Mouse (Mus musculus): ENCODE data around the gene Dync2li1. TPM values are rescaled to one million over a fixed set of nuclear protein-coding genes. Genes with fewer than 3 reads are reported as not detected.
A peak's percentile ranks its signal among the peaks of the same experiment; 100 is the strongest.

Dync2li1 gene
- polyA plus RNA-seq, 1 experiment from 2014 or later, result 34.2 TPM

DNA sequence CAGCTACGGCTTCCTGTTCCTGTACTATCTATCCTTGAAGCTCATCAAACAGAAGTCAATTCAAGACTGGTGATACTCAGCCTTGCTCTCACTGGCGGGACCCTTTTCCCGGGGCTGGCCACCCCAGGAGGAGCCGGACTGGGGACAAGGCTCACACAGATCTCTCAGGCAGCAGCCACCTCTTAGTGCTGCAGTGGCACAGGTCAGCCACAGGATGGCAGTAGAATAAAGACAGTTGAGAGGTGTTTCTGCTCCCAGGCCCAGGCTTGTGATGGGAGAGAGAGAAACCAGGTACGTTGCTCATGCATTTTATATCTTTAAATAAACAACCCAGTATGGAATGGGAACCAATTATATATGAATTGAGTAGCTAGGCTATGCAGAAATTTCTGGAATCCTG is 72.4 kb downstream of the Dync2li1 start:
- no peak overlapping the region for H3K4me3 ChIP-seq (replicated peaks)
- no peak overlapping the region for H3K9ac ChIP-seq
- no peak overlapping the region for H3K4me2 ChIP-seq
- H3K9me3 ChIP-seq, result no peaks in the 10 kb centered on the region
- H3K4me1 ChIP-seq, result peaks cover 14% of the 10 kb centered on the region
- H3K27me3 ChIP-seq, result 0 out of 2 replicates have a peak, but pooled peaks cover 17% of the 10 kb centered on the region
- ATAC-seq (ENCODE audit: low FRiP score), result peak; percentile 70
- H3K27ac ChIP-seq, result no peak overlapping the region
- no peaks in the 10 kb centered on the region; the same call in 1 of the 2 replicates for H3K36me3 ChIP-seq (replicated peaks)
- WGBS, result 22% methylated on average over 5 of the region's 5 CpGs

Other genes with a start within 250 kb of the Dync2li1 start
- 11.3 and 11.8 TPM in 2 replicates for gene Thada, start 160.3 kb upstream of the Dync2li1 start, polyA plus RNA-seq (2016; fragmentation: Nextera tagmentation; extraction: Ambion mirVana)
- 2.1 and 2.6 TPM in 2 replicates for gene Plekhh2, start 114.6 kb upstream of the Dync2li1 start, polyA plus RNA-seq (2016; fragmentation: Nextera tagmentation; extraction: Ambion mirVana)
- gene Abcg8, start 49.8 kb downstream of the Dync2li1 start, polyA plus RNA-seq (2016; fragmentation: Nextera tagmentation; extraction: Ambion mirVana), result 0.05 and 0.19 TPM in 2 replicates
- 2.8 and 4.2 TPM in 2 replicates for gene Abcg5, start 56.5 kb downstream of the Dync2li1 start, polyA plus RNA-seq (2016; fragmentation: Nextera tagmentation; extraction: Ambion mirVana)
- 49.3 and 52.8 TPM in 2 replicates for gene Lrpprc, start 164.3 kb downstream of the Dync2li1 start, polyA plus RNA-seq (2016; fragmentation: Nextera tagmentation; extraction: Ambion mirVana)